Mouse (Mus musculus) hindlimb bud, embryonic 11.5 days (tissue): ENCODE data around the gene Carmil1.

ENCODE experiments used
- DNase-seq: peaks from one replicate; pipeline ENCODE4 v3.0.0-alpha.2; 2012; ENCODE audit warnings: low read depth, low spot score; ENCODE audit errors: extremely low spot score

The Carmil1 gene

DNA sequence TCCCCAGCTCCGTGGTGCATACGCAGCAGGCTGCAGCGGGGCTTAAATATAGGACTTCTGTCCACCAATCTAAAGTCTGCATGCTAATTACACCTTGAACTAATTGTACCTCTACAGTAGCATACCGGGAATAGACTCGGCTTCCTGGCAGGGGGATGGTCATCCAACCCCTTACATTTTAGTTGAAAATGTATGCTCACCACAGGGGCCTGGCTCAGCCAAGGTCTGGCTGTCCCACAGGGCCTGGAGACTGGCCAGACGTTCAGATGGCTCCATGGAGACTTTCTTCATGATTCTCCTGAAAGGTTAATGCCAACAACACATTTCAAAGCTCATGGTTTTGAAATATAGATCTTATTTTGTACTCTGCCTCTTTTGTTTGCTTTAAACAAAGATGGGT lies 125.4 kb downstream of the Carmil1 start:
- no peak for DNase-seq

DNA sequence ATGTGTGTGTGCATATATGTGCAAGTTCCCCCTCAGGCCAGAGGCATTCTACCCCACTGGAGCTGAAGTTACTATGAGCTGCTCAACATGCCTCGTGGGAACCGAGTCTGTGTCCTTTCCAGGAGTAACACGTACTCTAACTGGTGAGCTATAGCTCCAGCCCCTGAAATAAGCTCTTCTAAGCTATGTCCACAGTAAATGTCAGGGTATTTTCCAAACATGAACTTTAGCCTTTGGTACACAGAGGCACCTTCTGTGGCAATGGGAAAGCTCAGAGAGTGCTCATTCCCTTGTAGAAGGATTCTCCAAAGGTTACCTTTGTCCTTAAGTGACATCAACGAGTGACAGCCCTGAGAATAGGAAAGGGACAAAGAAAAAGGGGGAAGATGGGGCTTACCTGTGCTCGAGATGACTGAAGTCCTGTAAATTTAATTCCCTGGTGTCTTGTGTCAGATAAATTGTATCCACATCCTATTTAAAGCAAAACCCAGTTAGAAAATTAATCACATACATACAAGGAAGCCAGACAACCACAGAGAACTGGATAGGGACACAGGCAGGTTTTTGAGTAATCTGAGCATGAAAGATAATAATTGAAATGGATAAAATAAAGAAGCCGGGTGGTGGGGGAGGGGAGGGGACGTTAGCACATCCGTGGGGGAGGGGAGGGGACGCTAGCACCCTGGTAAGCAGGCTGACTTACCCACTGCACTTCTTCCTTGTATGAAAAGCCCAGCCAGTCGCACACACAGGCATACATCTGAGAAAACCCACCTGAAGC lies 126.1 kb downstream of the Carmil1 start:
- no peak for DNase-seq

DNA sequence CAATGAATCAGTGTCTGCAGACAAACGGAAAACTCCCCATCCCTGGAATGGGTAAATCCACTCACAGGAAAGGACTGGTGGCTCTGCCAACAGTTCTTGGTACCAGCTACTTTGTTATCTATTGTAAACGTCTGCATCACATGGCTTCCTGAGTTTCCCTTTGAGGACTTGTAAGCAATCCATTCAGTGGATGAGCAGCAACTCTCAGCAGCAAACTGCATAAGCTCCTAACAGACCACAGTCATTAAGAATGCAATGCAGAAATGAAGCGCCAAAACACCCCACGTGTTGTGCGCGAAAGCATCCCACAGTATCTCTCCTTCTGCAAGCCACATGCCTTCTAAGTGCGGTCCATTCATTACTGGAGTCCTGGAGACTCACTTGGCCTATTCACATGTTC lies 128.0 kb downstream of the Carmil1 start:
- no peak for DNase-seq

DNA sequence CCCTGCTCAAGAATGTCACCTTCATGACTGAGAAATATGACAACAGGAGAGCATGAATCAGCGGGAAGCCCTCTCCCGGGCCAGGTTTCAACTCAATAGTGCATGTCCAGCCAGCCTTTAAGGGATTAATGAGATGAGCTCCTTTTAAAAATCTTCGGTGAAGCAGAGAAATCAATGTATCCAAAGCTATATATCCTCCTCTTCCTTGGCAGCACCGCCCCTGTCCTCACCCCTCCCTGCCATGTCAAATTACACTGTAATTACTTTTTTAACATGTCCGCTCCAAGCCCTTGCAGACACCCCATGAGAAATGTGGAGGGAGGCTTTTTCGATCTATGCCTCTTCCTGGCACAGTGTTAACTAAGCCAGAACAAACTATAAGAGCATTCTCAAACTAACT lies 129.3 kb downstream of the Carmil1 start:
- DNase-seq: no peak

DNA sequence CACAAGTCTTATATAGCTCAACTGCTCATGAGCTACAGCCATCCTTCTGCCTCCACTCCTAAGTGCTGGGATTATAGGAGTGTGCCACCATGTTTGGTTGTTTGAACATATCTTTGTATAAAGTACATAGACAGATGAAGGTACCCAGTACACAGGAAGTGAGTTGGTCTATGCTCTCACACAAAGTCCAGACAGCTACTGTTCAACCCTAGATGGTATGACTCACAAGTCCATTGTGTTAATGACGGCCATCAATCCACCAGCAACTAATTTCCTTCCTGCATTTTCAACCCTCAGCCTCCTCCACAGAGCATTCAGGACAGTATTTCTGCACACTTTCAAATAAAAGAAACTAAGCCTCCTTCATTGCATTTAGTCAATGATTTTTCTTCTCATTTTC lies 132.0 kb downstream of the Carmil1 start:
- DNase-seq: no peak

DNA sequence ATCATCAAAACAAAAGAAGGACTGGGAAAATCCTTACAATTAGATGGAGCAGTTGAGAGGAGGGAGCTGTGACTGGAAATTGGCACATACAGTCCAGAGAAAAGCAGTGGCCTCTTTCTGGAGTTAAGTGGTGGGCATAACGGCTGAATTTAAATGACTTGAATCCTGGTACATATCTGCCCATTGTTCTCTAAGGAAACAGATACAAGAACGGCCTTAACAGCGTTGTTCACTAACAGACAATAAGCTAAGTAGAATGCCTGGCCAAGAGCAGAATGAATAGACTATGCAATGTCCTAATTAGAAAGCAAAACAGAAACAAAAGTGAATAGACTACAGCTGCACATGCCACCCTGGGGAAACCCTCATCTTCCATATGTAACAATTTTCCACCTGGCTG lies 133.6 kb downstream of the Carmil1 start:
- DNase-seq: no peak

DNA sequence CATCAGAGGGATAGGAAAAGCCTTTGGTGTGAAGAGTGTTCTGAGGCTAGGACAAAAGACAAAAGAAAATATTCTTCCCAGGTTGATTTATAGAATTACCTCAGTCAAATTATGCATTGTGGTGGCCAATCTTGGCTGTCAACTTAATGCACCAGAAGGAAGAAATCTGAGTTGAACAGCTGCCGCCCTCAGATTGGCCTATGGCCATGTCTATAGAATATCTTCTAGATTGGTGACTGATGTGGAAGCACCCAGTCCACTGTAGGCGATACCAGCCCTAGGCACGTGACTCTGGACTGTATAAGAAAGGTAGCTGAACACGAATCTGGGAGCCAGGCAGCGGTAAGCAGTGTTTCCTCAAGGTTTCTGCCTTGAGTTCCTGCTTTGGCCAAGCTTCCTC lies 134.1 kb downstream of the Carmil1 start:
- DNase-seq: no peak

DNA sequence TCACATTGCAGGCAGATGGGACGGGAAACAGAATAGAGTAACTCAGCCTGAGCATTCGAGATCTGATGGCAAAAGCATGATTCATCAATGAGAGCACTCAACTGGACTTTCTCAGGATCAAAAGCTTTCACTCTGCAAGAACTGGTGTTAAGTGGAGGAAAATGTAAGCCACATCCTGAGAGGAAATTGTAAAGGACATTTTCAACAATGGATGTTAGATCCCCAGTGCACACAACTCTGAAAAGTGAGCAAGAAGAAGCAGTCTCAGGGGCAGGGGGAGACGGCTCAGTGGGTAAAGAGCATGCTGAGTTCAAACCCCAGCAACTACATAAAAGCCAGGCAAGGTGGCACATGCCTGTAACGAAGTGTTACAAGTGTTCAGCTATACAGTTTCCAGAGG lies 135.7 kb downstream of the Carmil1 start:
- DNase-seq: no peak

DNA sequence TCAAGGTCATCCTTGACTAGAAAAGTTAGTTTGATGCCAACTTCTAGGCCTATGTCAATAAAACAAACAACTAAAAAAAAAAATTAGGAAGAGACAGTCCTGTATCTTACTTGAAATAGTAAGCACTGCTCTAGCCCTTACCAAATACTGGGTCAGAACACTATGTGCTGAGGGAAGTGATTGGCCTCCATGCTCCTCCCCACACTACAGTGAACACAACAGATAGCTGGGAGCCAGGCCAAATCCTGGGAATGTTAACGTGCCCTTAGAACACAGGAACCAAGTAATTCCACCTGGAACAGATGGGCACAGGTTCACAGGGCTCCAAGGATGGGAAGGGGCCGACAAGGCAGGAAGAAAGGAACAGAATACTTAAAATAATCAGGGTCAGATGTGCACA lies 136.5 kb downstream of the Carmil1 start:
- no peak for DNase-seq

DNA sequence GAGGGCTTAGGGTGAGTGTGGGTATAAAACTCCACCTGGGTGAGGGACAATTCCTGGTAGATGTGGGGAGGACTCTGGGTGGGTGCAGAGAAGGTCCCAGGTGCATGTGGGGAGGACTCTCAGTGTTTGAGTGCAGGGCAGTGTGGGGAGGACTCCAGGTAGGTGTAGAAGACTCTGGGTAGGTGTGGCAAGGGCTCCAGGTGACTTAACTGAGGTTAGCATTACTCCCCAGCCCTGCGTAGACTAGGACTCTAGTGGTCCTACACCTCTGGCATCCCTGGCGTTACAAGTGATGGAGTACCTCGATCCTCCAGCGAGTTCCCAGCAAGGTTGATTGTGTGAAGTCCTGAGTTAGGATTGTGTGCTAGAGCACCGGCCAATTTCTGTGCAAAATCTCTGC lies 143.8 kb downstream of the Carmil1 start:
- DNase-seq: no peak

DNA sequence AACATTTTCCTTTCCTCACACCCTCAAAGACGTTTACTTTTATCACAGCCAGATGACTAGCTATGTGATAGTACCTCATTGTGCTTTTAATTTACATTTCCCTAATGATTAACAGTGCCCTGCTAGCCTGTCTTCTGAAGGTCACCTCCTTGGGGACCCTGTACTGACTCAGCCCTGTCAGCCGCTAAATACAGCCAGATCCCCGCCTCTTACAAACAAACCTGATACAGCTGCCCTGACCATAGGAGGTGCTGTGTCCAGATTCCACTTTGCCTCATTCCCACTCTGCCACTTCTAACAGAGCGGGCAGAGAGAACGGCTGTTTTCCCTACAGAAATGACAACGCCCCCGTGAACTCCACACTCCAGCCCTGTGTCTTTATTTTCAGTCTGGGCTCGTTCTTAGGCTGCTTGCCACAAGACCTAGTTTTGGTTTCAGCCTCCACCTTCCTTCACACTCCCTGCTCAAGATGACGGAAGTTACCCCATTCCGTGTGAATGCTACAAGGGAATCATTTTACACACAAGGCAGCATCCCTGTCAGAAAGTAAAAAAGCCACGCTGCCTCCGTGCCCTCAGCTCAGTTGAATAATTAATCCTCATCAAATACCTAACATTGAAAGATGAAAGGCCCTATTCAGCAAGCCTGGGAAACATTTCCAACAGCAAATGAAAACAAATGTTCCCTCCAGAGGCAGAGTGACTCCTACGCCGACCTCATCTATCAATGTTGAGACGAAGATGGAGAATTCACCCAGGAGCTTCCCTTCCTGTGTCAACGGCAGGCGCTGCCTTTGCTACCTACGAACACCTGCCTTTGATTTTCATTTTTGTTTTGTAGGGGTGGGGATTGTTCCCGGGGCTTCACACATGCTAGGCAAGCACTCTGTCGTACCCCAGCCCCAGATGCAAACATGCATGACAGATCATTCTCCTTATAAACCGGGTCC lies 145.0 kb downstream of the Carmil1 start:
- DNase-seq: no peak

DNA sequence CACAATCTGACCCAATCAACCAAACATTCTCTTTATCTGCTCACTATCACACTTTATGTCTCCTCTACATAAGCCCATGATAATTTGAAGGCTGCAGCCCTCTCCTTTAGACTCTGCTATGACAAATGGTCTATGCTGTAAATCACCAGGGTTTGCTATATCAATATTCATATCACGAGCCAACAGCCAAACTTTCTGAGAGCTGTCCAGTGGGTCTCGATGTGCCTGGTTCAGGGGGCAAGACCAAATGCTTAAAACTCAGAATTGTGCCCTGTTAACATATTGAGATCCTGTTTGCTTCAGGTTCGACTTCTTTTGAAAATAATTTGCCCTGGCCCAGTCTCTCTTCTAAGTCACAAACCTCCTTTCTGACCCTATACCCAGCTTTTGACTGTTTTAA lies 147.7 kb downstream of the Carmil1 start:
- DNase-seq: no peak

DNA sequence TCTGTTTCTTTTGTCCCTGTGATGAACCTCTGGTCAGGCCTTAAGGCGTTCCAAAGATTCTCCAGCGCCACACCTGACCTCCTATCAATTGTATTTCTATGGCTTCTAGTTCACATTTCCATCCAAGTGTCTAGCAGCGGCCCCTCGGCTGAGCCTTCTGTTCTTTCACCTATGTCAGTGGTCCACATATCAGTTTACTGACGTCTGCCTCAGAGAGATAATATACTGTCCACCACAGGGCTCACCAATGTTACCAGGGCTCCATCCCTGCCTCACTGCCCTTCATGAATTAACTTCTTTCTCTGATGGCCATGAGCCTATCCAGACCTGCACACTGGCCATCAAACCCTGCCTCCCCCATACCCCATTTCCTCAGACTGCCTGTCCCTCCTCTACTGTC lies 149.3 kb downstream of the Carmil1 start:
- no peak for DNase-seq

DNA sequence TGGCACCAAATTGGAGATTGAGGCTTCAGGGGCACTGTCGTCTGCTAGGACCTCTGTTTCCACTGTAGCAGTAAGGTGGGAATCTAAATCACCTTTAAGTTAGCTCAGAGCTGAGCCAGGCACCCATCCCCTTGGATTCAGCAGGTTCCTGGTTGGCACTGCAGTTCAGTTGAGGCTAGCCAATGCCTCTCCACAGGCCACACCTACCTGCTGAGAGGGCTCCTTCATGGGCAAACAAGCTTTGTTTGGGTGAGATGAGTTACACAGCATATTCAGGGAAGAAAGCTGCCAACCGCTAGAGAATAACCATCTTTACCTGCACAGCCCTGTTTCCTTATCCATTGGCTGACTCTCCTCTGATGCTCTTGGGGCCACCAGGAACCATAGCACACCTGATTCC lies 149.9 kb downstream of the Carmil1 start:
- DNase-seq: no peak

DNA sequence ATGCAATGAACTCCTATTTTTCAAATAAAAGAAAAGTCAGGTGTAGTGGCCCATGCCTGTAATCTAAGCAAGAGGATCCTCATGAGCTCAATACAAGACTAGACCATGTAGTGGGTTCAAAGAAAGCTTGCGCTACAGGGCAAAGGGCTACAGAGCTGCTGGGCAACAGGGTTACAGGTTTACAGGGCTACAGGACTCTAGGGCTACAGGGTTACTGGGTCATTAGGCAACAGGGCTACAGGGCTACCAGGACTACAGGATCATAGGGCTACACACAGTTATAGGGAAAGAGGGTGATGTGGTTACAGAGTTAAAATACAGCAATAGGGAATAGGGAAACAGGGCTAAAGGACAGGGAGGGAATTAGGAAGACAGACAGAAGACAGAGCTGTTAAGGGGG lies 151.9 kb downstream of the Carmil1 start:
- DNase-seq: no peak

DNA sequence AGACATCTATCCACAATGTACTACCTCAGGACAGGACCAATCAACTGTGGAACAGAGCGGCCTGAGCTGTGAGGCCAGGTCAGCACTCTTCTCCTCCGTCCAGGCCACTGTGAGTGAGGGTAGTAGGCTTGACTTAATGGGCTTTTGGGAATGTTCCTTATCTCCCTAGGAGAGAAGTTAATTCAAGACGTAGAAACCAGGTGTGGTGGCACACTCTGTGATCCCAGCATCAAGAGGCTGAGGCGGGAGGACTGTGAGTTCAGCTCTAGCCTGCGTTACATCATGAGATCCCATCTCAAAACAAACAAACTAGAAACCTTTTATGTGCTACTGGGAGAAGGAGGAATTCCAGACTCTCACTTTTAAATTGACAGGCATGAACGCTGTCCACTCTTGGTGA lies 154.7 kb downstream of the Carmil1 start:
- no peak for DNase-seq

DNA sequence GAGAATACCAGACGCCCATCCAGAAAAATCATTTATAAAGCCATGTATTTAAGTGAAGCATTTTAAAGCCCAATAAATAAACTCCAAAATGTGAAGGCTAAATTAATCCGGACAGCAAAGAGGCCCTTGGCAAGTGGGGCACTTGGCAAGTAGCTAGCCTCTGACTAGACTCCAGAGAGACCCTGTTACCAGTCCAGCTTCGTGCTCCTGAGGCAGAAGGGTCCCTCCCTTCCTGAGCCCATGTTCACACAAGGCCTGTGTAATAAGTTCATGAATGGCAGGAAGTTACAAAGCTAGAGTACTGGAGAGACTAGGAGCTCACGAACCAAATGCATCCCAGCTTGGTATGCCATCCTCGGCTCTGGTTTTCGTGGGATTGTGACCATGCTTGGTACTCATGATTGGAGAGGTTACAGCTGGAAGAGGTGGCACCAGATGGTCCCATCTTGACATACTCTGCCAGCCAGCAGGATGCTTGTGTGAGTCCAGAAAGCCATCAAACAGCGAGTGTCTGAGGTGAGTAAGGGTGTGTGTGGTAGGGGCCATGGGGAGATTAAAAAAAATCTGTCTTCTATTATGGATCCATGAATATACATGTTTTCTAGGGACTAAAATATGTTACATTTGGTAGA lies 163.3 kb downstream of the Carmil1 start:
- DNase-seq: no peak

DNA sequence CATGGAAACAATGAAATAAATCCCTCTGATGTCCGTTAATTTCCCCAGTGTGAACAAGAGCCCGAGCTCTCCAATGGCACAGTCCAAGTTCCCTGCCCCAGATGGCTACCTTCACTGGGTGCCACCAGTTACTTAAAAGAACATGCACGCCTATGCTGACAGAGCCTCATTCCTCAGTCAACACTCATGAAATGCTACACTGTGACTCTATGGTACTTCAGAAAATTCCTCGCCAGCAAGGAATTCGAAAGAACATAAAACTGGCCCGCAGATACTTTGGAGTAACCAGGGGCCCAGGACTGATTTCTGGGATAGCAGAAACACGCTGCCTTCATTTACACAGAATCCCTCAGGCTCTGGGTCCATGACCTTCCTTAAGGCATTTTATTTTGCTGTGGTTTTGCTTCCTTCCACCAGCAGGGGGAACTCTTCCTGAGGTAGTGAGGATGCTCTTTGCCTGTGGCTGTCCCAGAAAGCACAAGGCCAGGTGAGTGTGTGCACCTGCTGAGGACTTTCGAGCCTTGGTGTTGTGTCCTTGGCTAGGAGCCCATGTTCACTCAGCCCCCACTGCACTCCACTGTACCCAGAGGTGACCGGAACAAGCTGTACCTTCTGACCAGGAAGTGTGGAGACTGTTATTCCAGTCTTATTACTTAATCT lies 167.8 kb downstream of the Carmil1 start:
- peak; percentile 31 for DNase-seq

DNA sequence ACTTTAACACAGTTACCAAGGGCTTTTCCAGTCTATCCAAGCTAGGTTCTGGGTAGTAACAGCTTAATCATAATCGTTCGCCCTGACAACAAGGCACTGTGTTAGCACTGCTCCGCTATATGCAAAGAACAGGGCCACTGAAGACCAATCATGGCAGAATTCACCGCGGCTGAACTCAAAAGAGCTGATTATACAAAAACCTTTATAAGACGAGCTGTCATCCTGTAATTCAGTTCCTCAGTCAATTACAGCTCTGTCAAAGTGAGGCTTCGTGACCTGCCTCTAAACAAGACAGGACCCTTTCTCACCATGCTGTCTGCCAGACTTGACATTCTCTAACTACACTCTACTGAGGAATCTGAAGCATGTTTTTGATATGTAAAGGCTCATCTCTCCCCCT lies 170.3 kb downstream of the Carmil1 start:
- no peak for DNase-seq

DNA sequence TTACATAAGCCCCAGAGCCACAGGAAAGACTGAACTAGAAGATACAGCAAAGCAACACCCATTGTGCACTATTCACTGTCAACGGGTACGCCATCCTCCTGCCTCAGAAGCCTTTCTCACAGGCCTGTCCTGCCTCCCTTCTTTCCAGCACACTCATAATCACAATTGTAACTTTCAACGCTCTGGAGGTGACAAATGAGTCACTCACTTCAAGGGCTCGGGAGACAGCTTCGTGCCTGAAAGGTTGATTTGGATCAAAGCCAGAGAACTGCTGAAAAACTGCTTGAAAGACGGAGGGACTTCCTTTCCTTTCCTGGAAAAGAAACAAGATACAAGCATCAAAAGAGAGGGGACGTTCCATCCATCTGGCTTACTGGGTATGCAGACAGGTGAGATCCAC lies 172.3 kb downstream of the Carmil1 start:
- no peak for DNase-seq

DNA sequence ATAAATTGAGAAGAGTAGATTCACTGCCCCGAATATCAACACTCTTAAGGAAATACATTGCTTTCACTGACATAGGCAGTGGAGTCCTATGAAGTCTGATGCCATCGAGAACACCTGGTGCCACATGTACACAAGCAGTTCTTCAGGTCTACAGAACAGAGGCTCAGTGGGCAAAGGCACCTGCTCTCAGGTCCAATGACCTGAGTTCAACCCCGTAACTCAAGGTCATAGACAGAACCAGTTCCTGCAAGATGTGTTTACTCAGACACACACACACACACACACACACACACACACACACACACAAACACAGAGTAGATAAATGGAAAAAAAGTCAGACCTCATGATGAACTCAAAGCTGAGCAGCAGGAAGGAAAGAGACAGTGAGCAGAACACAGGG lies 173.5 kb downstream of the Carmil1 start:
- no peak for DNase-seq
